Mouse (Mus musculus): Measurements from ENCODE around the gene 1700086D15Rik.
A peak's percentile ranks its signal among the peaks of the same experiment; 100 is the strongest.

- TF ChIP-seq POLR2A (IDR thresholded peaks at IDR 0.05; ENCODE audit: borderline replicate concordance, extremely low read depth, insufficient read depth, insufficient read length, poor library complexity, severe bottlenecking) (no peak), CTCF (IDR thresholded peaks at IDR 0.05; ENCODE audit: borderline replicate concordance, extremely low read depth, insufficient read depth, insufficient read length) (peak; percentile 87)
These were observed 37.6 kb upstream of the 1700086D15Rik start for GRCm38 (mm10) chr11:65197280-65197679.

Measured in brain, embryonic 14.5 days (tissue).